Mouse (Mus musculus) gastrocnemius, postnatal 10 days (tissue): ENCODE measurements around the gene Arhgef3. TPM values are rescaled to one million over a fixed set of nuclear protein-coding genes. Genes with fewer than 3 reads are reported as not detected.

Source experiments
- DNase-seq: peaks from one replicate; pipeline ENCODE4 v3.0.0; 2021; ENCODE audit warnings: mixed read lengths
- total RNA-seq, 2 experiments: library from RNA; stranded (reverse); gene quantifications; 2 replicates each; pipeline ENCODE4 v1.2.3; 2021

Arhgef3 gene
- total RNA-seq, 2 experiments from 2014 or later, result 15.6 to 18.1 TPM

GRCm38 (mm10) chr14:27115275-27115660 lies 569 bp downstream of the Arhgef3 start:
- DNase-seq, result no peak

DNA sequence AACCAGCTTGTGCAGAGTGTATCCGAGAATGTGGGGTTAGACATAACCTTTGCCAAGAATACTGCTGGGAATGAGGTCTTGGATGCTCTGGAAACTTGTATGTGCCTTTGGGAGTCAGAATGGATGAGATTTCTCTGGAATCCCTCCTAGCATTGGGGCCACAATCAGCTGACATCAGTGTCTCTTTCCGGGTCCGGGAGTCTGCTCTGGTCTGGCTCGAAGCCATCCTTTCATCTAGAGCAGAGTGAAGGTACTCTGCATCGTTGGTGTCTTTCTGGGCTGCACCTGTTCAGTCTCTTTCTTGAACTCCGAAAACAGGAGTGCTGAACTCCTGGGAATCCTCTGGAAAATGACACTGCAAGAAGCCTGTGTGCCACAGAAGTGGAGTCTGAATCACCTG lies 1.3 kb downstream of the Arhgef3 start:
- no peak for DNase-seq

DNA sequence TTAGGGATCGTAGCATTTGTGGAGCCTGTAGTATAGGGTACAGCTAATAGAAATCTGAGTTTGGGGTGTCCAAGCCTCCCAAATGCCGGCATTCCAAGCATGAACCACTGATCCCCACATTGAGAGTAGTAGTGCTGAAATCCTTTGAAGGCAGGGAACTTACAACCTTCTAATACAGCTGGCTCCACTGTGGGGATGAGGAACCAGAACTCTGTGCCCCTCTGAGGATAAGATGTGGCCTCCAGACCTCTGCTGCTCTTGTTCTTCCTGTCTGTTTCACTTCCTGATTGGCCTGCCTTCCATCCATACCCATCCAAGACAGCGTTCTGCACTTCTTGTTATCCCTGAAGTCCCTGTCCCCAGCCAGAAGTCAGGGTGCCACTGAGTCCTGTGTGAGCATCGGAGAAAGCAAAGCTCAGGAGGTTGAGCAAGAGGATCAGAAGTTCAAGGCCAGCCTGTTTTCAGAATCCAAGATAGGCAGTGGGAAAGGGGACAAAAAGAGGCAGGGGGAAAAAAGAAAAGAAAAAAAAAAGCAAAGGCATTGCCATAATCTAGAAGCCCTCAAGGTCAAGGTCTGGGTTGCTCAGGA lies 2.0 kb downstream of the Arhgef3 start:
- DNase-seq, result no peak

- no peak for DNase-seq
These were observed 3.8 kb downstream of the Arhgef3 start for GRCm38 (mm10) chr14:27118546-27118945.

DNA sequence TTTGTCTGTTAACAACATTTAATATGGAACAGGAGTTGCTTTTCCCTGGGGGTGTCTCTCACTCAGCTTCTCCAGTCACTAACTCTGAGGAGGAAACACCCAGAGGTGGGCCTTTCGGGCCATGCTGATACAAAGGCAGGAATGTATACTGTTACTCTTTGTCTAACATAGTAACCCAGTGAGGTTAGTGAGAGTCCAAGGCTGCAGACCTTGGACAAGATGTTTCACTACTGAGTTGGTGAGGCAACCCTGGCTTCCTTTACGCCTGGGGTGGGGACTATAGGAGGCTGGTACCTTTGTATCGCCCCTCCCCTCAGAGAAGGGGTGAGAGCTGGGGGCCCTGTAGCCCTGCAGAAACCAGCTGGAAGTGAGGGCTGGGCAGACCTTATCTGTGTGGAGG lies 7.9 kb downstream of the Arhgef3 start:
- DNase-seq, result no peak

GRCm38 (mm10) chr14:27123543-27123942 lies 8.8 kb downstream of the Arhgef3 start:
- no peak for DNase-seq

- DNase-seq, result no peak
These were observed 15.3 kb downstream of the Arhgef3 start for GRCm38 (mm10) chr14:27130031-27130430.

- DNase-seq, result no peak
These were observed 16.0 kb downstream of the Arhgef3 start for GRCm38 (mm10) chr14:27130676-27131075.

- DNase-seq, result no peak
These were observed 16.8 kb downstream of the Arhgef3 start for GRCm38 (mm10) chr14:27131521-27131920.

- no peak for DNase-seq
These were observed 24.2 kb downstream of the Arhgef3 start for GRCm38 (mm10) chr14:27138891-27139290.

DNA sequence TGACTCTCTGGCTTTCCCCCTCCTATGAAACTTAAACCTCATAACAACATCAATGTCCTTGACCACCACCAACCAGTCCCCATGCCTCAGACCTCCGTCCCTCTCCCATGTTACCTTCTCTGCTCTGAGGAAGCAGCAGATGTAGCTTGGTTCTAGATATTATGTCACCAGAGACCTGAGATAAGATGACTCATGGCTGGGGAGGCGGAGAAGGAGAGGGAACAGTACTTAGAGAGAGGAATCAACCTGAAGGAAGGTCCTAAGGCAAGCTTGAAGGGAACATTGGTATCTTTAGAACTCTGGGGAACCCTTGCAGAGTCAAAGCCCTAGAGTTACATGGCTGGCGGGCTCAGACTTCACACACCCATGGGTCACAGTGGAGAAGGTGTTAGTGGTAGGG lies 25.3 kb downstream of the Arhgef3 start:
- DNase-seq, result no peak

GRCm38 (mm10) chr14:27141486-27141885 lies 26.8 kb downstream of the Arhgef3 start:
- DNase-seq, result no peak

DNA sequence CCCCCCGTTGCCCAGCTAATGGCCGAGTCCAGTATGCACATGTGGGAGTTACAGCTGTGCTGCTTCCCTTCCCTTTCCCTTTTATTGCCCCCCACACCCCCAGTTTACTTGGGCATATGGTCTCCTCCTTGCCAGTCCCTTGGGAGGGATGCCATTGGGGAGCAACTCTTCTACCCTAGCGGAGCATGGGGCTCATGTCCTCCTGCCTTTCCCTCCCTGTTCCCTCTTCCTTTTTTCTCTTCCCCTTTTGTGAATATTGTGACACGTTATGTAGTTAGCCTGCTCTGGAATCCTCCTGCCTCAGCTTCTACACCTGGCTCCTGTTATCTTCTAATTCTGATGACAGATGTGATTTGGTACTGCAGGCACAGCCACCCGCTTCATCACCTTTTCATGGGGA lies 28.0 kb downstream of the Arhgef3 start:
- DNase-seq, result no peak

DNA sequence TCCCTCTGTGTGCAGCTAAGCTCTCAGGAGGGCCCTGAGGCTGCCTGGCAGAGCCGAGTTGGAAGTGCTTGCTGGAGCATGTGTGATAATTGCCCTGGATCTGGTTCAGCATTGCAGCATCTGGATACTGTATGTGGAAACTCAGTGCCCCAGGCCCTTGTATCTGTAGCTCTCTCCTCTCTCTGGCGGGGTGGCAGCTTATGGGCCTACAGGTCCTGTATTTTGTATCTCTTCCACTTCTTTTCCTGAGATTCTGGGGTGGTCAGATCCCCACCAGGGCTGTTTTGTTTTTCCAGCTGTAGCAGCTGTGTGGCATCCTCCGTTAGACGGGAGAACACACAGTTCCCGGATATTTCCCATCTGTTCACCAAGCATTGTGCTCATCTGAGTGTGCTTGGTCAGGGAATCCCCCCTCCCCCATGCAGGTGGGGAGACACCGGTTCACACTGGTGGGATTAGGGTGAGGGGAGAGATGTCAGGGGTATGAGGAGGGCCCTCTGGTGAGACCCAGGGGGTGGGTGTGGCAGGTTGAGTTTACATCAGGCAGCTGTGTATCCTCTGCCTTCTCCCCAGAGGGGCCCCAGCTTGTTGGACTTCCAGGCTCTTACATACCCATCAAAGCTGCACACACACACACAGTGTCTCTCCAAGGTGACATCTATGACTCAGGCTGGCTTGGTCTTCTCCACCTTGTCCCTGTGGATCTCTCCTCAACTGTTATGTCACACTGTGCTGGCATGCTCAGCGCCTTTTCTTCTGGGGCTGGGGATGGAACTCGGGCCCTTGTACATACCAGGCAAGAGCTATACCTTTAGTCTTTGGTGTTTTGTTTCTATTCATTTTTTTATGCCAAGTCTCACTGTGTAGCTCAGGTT lies 30.7 kb downstream of the Arhgef3 start:
- no peak for DNase-seq

DNA sequence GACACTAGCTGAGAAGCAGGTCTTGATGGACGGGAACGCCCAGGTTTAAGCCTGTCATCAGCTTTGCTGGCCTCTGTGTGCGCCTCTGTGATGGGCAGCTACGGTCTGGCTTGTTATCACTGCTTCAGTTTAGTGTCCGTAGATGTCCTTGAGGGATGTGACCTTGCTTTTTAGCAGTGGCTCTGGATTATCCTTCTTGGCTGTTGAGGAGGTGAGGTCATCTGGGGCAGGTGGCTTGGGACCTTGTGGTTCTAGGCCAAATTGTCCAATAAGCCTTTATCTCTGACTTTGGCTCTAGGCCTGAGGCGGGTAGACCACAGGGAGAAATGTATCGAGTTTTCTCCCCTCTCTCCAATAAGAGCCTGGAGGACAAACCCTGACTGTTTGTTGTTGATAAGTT lies 33.0 kb downstream of the Arhgef3 start:
- DNase-seq, result no peak

DNA sequence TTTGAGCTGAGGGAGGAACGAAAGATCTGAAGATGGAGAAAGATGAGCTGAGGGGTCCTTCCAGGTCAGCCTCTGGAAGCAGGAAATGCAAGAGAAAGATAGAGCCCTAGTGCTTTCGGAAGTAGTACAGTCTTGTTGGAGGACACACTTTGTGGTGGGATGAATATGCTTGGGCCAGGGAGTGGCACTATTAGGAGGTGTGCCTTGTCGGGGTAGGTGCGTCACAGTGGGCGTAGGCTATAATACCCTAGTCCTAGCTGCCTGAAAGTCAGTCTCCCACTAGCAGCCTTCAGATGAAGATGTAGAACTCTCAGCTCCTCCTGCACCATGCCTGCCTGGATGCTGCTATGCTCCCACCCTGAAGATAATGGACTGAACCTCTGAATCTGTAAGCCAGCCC lies 34.7 kb downstream of the Arhgef3 start:
- no peak for DNase-seq

DNA sequence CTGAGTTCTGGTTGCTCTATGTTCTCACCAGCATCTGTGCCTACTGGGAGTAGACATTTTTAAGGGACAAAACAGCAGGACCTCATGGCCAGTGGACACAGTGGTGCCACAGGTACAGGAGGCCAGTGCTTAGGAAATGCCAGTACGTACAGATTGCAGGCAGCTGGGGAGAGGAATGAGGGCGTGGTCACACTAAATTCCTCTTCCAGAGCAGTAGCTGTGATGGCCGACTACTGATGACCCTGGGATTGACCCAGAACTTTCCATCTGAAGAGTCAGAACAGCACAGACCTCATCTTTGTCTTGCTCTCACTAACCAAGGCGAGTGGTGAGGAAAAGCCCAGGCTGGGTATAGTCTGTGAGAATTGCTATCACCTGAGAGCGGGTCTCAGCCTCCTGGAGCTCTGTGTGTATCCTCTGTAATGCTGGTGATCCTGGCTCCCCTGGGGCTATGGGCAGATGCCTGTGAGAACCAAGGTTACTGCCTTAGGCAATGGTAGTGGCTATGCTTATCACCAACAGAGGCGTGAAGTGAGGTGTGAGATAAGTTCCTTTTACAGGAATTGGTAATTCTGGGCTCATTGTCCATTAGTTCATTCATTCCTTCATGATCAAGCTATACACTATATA lies 35.4 kb downstream of the Arhgef3 start:
- no peak for DNase-seq

GRCm38 (mm10) chr14:27151432-27151831 lies 36.7 kb downstream of the Arhgef3 start:
- DNase-seq, result no peak

DNA sequence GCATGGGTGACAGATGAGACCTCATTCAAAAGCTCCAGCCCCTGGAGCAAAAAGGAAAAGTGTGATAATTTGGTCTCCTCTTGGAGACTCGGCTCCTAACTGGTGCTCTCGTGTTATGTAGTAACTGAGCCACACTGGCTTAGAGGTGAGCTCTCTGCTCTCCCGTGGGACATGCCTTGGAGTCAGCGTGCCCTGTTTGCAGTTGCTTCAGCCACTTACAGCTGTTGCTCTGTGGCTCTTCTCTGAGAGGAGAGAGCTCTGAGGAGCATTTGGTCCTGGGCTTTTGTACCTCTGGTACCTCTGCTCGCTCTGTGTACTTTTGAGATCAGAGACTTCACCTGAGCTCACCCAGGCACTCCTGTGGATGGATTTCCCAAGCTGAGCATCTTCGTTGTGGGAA lies 40.4 kb downstream of the Arhgef3 start:
- no peak for DNase-seq

DNA sequence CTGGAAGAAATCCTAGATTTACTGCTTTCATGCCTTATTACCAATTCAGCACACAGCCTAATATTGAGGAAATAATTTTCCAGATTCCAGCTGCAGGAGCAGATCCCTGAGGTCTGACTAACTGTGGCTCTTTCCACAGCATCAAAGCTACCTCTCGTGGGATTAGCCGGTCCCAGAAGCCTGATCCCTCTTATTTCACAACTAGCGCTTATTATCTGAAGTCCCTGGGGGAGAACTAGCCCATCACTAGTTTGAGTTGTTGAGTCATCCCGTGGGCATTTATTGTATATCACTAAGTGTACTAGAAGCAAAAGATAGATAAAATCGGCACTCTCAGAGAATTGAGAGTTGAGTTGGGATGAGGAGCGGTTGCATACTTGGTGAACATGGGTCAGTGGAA lies 41.3 kb downstream of the Arhgef3 start:
- DNase-seq, result no peak

DNA sequence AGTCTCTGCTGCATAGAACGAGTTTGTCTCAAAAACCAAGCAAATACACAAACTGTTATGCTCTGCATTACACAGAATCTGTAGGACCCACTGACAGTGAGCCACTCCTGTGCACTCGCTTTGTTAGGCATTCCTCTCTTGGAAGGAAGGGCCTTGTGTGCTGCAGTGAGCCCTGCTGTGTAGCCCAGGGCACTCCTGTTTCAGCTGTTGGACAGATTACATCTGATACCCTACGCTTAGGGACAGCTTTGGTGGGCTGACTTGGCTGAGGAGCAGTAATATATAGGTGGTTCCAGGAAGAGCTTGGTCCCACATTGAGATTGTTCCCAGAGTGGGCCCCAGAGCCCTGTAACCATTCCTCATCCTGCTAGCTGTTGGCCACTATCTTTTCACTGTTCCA lies 43.4 kb downstream of the Arhgef3 start:
- DNase-seq, result no peak

DNA sequence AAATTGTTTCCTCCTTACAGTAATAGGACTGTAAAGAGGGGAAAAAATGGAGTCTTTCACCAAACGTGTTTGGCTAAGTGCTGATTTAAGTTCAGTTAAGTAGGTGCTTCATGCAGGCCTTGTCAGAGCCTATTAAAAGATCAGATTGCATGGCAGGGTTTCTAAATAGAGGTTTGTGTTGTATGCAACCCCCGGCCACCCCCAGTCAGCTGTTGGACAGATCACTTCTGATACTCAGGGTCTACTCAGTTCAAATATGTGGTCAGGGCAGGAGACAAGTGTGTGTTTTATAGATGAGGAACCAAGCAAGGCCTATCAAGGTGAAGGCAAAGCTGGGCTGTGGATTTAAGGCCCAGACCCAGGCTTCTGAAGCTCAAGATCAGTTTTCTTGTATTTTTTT lies 44.1 kb downstream of the Arhgef3 start:
- no peak for DNase-seq

GRCm38 (mm10) chr14:27160762-27161161 lies 46.1 kb downstream of the Arhgef3 start:
- no peak for DNase-seq

GRCm38 (mm10) chr14:27164639-27165038 lies 49.9 kb downstream of the Arhgef3 start:
- DNase-seq, result no peak
